Mouse (Mus musculus): ENCODE results near the gene Cd5.

DNA sequence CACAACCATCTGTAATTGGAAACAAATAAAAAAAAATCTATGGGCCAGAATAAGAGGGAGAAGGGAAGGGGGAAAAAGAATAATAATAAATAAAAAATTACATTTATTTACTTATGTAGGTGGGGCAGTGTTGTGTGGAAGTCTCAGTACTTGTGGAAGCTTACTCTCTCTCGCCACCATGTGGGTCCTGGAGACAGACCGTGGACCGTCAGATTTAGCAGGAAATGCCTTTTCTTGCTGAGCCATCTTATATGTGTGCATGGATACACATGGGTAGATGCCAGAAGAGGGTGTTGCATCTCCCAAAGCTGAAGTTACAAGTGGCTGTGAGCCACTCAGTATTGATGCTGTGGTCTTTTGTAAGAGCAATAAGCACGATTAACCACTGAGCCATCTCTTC lies 57.2 kb downstream of the Cd5 start:
- TF ChIP-seq CTCF (IDR thresholded peaks at IDR 0.05; ENCODE audit: low read depth, low read length) (no peak), POLR2A (IDR thresholded peaks at IDR 0.05; ENCODE audit: extremely low read depth, insufficient read depth, low read length) (no peak)
